Mouse (Mus musculus) kidney, adult 2 months (tissue): Measurements from ENCODE around the gene Ralgps1.

ENCODE experiments used
- CTCF ChIP-seq: fragments of 200-500 bp; conservative IDR thresholded peaks from 2 replicates; pipeline ENCODE4 v1.5.1; 2011; ENCODE audit warnings: low read depth, mild to moderate bottlenecking, control low read depth, low read length, moderate library complexity, mixed read lengths; ENCODE audit not compliant: insufficient read depth, insufficient read length
- POLR2A ChIP-seq: fragments of 200-500 bp; IDR thresholded peaks from one replicate; pipeline ENCODE4 v1.6.1; 2011; ENCODE audit warnings: low read depth, low read length, control low read depth

DNA sequence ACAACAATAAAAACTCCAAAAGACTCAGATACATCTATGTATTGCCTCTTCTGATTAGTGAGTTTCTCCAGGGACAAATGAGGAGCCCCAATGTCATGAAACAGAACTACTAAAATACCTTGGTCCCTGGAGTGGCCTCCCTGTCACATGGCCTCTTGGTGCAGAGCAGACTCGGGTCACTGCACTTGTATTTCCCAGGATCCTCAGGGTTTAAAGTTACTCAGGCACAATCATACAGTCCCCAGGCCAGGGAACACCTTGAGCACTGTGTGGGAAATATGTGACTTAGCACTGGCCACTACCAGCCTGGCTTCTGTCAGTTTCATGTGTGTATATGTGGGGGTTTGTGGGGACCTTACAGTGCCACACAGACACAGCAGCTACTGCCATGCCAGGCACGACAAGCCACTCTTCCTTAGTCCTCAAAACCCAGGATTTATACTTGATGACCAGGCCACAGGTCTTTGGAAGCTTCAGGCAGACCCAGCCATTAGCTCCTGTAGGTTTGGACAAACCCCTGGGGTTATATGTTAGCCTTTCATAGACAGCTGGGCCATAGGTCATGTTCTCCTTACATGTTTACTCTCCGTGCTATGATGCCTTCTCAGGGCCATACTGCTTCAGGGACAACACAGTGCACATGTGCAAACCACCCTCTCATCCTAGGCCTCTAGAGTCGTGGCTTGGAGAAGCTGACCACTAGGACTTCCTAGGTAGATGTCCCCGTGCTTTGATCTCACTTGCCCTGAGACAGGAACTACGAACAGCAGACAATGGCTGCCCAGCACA lies 138.3 kb downstream of the Ralgps1 start:
- TF ChIP-seq CTCF (no peak), POLR2A (no peak)
